Mouse (Mus musculus): ENCODE measurements around the gene Hmgcl. TPM values are rescaled to one million over a fixed set of nuclear protein-coding genes. Genes with fewer than 3 reads are reported as not detected.

The Hmgcl gene
- polyA plus RNA-seq, 1 experiment from 2014 or later: 96.7 TPM

DNA sequence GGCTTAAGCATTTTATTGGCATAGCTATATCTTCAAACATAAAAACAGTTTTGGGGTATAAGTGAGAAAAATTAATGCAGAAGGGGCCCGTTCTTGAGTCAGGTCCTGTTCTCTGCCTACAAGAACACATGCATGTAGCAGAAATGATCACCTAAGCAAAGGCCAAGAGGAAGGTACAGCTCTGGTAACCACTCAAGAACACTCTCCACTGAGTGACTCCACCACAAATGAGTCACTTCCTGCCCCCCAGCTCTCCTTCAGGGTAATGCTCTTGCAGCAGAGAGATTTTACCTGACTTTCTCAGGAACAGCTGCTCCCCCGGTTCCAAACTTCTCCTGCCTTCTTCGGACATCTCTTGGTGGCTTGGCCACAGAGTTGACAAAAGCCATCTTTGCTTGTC is 60.6 kb downstream of the Hmgcl start:
- H3K36me3 ChIP-seq (ENCODE audit: control insufficient read depth, insufficient read depth, low read length): peaks cover 95% of the 10 kb centered on the region
- no peak overlapping the region for H3K27ac ChIP-seq (replicated peaks in 1 of 2; ENCODE audit: control insufficient read depth in 1 of 2, insufficient read depth in 1 of 2, low read depth in 2 of 2, low read length in 2 of 2)
- no peaks in the 10 kb centered on the region for H3K27me3 ChIP-seq (ENCODE audit: control insufficient read depth, insufficient read depth, low read length)
- 98% methylated on average over 3 of the region's 3 CpGs for WGBS
- no peak overlapping the region for H3K9ac ChIP-seq (ENCODE audit: low read length)
- no peak for ATAC-seq (ENCODE audit: insufficient number of reproducible peaks, insufficient read depth, low FRiP score, low read depth)
- H3K9me3 ChIP-seq (ENCODE audit: control insufficient read depth, low read length): no peaks in the 10 kb centered on the region
- no peak overlapping the region for H3K4me2 ChIP-seq (ENCODE audit: low read length)
- H3K4me1 ChIP-seq (ENCODE audit: control insufficient read depth in 2 of 2, insufficient read depth in 2 of 2, low read length in 2 of 2): no peaks in the 10 kb centered on the region
- H3K4me3 ChIP-seq (ENCODE audit: control insufficient read depth in 1 of 2, insufficient read depth in 1 of 2, low read depth in 1 of 2, low read length in 2 of 2): no peak overlapping the region

DNA sequence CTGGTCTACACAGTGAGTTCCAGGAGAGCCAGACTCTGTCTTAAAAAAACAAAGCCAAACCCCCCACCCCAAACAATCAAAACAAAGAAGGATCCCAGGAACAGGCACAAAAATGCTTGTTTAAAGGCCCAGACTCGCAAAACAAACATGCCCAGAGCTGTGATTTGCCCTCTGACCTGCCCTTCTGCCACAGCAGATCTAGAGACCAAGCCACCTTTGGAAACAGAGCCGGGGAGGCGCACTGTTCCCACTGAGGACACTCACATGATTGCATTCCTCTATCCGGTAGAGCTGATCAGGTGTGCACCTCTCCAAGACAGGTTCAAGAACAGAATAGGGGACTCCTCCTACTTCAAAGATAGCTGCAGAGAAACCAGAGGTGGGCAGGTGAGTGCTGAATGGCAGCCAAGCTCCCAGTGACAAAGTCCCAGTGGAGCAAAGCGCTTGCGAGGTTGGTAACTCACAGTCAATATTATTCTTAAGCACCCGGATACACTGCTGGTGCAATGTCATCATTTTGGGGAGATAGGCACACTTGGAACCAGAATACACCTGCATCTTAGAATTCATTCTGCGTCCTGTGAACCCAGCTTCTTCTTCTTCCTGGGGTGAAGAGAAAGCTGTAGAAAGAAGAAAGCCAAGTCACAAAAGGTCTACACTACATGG is 62.7 kb downstream of the Hmgcl start:
- WGBS: 93% methylated on average over 8 of the region's 8 CpGs
- H3K4me2 ChIP-seq (ENCODE audit: low read length): no peak overlapping the region

DNA sequence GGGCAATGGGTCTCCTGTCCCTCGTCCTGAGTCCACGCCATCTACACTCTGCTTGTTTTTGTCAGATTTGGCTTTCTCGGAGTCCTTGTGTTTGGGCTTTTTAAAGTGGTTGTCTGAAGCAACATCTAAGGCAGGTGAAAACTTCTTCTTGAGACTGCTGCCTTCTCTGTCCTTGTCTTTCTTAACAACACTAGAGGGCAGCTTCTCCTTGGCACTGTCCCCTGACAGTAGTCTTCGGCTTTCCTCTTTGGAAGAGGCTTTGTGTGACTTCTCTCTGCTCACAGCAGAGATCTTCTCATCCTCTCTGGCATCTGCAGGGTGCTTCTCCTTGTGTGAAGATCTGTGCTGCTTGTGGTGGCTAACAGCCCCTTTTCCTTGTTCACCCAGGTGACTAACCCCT is 64.3 kb downstream of the Hmgcl start:
- H3K27ac ChIP-seq (replicated peaks in 1 of 2; ENCODE audit: control insufficient read depth in 1 of 2, insufficient read depth in 1 of 2, low read depth in 2 of 2, low read length in 2 of 2): no peak overlapping the region
- no peak overlapping the region for H3K4me2 ChIP-seq (ENCODE audit: low read length)
- no peaks in the 10 kb centered on the region for H3K27me3 ChIP-seq (ENCODE audit: control insufficient read depth, insufficient read depth, low read length)
- H3K4me1 ChIP-seq (ENCODE audit: control insufficient read depth in 2 of 2, insufficient read depth in 2 of 2, low read length in 2 of 2): no peaks in the 10 kb centered on the region
- no peak overlapping the region for H3K9ac ChIP-seq (ENCODE audit: low read length)
- peaks cover 84% of the 10 kb centered on the region for H3K36me3 ChIP-seq (ENCODE audit: control insufficient read depth, insufficient read depth, low read length)
- 92% methylated on average over 4 of the region's 4 CpGs for WGBS
- no peaks in the 10 kb centered on the region for H3K9me3 ChIP-seq (ENCODE audit: control insufficient read depth, low read length)
- ATAC-seq (ENCODE audit: insufficient number of reproducible peaks, insufficient read depth, low FRiP score, low read depth): no peak
- H3K4me3 ChIP-seq (ENCODE audit: control insufficient read depth in 1 of 2, insufficient read depth in 1 of 2, low read depth in 1 of 2, low read length in 2 of 2): no peak overlapping the region

More for the DNA sequence above, 62.7 kb downstream of the Hmgcl start:
- ATAC-seq (ENCODE audit: insufficient number of reproducible peaks, insufficient read depth, low FRiP score, low read depth): no peak
- Histone ChIP-seq H3K36me3 (ENCODE audit: control insufficient read depth, insufficient read depth, low read length) (peaks cover 94% of the 10 kb centered on the region), H3K4me3 (ENCODE audit: control insufficient read depth in 1 of 2, insufficient read depth in 1 of 2, low read depth in 1 of 2, low read length in 2 of 2) (no peak overlapping the region), H3K27ac (replicated peaks in 1 of 2; ENCODE audit: control insufficient read depth in 1 of 2, insufficient read depth in 1 of 2, low read depth in 2 of 2, low read length in 2 of 2) (no peak overlapping the region), H3K9ac (ENCODE audit: low read length) (no peak overlapping the region), H3K27me3 (ENCODE audit: control insufficient read depth, insufficient read depth, low read length) (no peaks in the 10 kb centered on the region), H3K9me3 (ENCODE audit: control insufficient read depth, low read length) (no peaks in the 10 kb centered on the region), H3K4me1 (ENCODE audit: control insufficient read depth in 2 of 2, insufficient read depth in 2 of 2, low read length in 2 of 2) (no peaks in the 10 kb centered on the region)

Other genes with a start within 250 kb of the Hmgcl start
- not detected in 2 replicates for gene Il22ra1, start 218.3 kb upstream of the Hmgcl start, polyA plus RNA-seq (2014; fragmentation: Nextera tagmentation; extraction: Ambion mirVana)
- gene Myom3, start 186.7 kb upstream of the Hmgcl start, polyA plus RNA-seq (2014; fragmentation: Nextera tagmentation; extraction: Ambion mirVana): 0.12 TPM in 1 of 2 replicates, not detected in the other
- 144 and 147 TPM in 2 replicates for gene Srsf10, start 90.7 kb upstream of the Hmgcl start, polyA plus RNA-seq (2014; fragmentation: Nextera tagmentation; extraction: Ambion mirVana)
- gene Pnrc2, start 72.6 kb upstream of the Hmgcl start, polyA plus RNA-seq (2014; fragmentation: Nextera tagmentation; extraction: Ambion mirVana): 133 and 137 TPM in 2 replicates
- gene Cnr2, start 51.1 kb upstream of the Hmgcl start, polyA plus RNA-seq (2014; fragmentation: Nextera tagmentation; extraction: Ambion mirVana): 0.36 and 0.38 TPM in 2 replicates
- gene Fuca1, start 25.7 kb upstream of the Hmgcl start, polyA plus RNA-seq (2014; fragmentation: Nextera tagmentation; extraction: Ambion mirVana): 50.1 and 63.0 TPM in 2 replicates
- gene Gale, start 17.3 kb downstream of the Hmgcl start, polyA plus RNA-seq (2014; fragmentation: Nextera tagmentation; extraction: Ambion mirVana): 16.8 and 19.0 TPM in 2 replicates
- gene Lypla2, start 26.2 kb downstream of the Hmgcl start, polyA plus RNA-seq (2014; fragmentation: Nextera tagmentation; extraction: Ambion mirVana): 65.5 and 67.7 TPM in 2 replicates
- 39.4 and 40.2 TPM in 2 replicates for gene Pithd1, start 40.8 kb downstream of the Hmgcl start, polyA plus RNA-seq (2014; fragmentation: Nextera tagmentation; extraction: Ambion mirVana)
- gene Eloa, start 75.3 kb downstream of the Hmgcl start, polyA plus RNA-seq (2014; fragmentation: Nextera tagmentation; extraction: Ambion mirVana): 34.3 and 34.7 TPM in 2 replicates
- gene Rpl11, start 107.0 kb downstream of the Hmgcl start, polyA plus RNA-seq (2014; fragmentation: Nextera tagmentation; extraction: Ambion mirVana): 284 and 329 TPM in 2 replicates
- 247 and 296 TPM in 2 replicates for gene Id3, start 197.0 kb downstream of the Hmgcl start, polyA plus RNA-seq (2014; fragmentation: Nextera tagmentation; extraction: Ambion mirVana)
- gene E2f2, start 225.9 kb downstream of the Hmgcl start, polyA plus RNA-seq (2014; fragmentation: Nextera tagmentation; extraction: Ambion mirVana): 2.5 and 3.1 TPM in 2 replicates